Mouse (Mus musculus) ovary, postnatal 36 days (tissue): ENCODE data around the gene Ninl.

Experiments
- DNase-seq: peaks from one replicate; pipeline ENCODE4 v3.0.0; 2022; ENCODE audit warnings: low spot score, mixed read lengths

The Ninl gene

DNA sequence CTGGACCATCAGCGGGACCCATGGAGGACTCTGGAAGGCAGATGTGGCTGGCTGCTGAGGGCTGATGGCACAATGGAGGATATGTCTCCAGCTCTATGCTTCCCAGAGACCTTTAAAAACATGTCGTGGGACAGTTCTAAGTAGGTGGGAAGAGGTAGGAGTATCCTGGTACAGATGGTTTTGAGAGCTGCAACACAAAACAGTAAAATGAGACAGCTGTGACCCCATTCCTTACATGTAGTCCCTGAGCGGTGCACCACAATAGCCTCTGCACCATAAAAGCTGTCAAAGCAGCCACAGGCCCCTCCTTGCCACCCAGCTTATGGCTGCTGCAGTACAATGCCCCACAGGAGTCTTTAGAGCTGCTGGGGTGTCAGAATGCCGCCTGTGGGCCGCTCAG lies 41.6 kb downstream of the Ninl start:
- DNase-seq: no peak

DNA sequence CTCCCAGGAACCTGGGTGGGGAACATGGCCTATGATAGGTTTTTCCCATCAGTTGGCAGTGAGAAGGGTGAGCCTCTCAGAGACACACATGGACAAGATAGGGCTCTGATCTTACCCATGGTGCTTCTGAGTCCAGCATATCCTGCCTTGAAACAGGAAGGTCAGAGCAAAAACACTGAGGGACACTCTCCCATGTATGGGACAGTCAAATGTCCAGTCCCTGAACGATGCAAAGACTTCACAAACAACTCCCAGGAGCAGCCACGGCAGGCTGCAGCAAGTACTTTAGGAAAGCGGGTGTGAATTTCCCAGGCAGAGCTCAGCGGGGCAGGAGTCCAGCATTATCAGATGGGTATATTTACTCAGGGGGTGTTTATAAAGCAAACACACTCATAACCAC lies 43.9 kb downstream of the Ninl start:
- no peak for DNase-seq

DNA sequence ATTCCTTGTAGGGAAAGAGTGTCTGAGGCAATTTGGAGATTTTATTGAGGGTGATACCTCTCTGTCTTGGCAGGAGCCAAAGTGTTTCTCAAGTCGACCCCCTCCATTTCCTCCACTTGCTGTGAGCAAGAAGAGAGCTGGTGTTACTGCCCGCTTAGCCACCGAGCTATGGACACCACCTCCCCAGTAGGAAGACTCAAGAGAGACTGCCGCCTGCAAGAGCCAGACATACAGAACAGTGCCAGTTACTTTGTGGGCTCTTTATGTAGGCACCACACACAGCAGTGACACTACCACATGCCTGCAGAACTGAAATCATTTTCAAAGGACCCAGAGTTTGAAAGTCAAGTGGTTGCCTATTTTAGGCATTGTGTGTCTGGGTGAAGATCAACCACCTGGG lies 48.1 kb downstream of the Ninl start:
- DNase-seq: no peak

DNA sequence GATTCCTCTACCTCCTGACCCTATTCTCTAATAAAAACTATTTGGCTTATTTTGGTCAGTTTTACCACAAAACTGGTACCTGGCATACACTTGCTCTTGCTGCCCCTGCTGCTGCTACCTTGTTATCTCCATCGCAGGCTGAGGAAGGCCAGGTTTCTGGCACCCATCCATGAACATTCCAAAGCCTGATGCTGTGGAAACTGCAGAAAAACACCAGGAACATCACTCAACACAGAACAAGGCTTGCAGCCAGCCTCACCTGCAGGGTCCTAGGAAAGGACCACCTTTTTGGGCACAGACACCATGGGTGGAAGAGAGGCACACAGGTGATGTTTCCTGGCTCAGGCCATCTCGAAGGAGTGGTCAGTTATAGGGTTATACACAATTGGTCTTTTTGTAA lies 48.7 kb downstream of the Ninl start:
- DNase-seq: no peak

DNA sequence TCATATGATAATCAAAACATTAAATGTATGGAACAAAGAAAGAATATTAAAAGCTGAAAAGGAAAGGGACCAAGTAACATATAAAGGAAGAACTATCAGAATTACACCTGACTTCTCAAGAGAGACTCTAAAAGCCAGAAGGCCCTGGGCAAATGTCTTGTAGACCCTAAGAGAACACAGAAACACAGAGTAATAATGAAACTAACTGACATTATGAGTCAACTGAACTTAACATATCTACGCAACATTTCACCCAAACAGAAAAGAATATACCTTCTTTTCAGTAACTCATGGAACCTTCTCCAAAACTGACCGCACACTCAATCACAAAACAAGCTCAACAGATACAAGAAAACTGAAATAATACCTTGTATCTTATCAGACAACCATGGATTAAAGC lies 53.8 kb downstream of the Ninl start:
- DNase-seq: no peak

DNA sequence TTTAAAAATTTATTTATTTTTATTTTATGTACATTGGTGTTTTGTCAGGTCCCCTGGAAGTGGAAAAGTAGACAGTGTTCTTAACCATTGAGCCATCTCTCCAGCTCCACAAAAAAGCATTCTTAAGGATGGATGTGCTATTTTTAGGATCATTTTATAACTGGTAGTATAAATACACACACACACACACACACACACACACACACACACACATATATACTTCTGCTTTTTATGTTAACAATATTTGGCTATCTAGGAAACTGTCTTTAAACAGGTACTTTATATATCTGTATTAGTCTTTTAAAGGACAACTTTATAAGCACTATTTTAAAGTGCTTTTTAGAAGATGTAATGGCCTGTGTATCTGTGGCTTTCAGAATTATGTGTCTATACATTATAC lies 57.1 kb downstream of the Ninl start:
- DNase-seq: no peak

DNA sequence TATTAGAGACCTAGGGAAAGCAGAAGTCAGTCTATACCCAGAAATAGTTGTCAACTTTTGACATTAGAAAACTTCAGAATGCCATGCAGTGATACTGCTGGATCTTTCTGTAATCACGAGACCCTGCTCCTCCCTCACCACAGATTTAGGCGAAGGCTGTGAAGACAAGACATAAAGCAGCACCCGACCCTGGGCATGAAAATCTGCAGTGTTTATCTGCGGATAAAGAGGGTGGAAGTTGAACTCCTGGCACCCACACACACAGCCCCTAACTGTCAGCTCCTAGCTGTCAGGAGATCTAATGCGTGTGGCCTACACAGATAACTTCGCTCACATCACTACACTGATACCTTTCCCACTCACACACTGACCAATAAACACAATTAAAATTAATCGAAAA lies 57.7 kb downstream of the Ninl start:
- DNase-seq: no peak

DNA sequence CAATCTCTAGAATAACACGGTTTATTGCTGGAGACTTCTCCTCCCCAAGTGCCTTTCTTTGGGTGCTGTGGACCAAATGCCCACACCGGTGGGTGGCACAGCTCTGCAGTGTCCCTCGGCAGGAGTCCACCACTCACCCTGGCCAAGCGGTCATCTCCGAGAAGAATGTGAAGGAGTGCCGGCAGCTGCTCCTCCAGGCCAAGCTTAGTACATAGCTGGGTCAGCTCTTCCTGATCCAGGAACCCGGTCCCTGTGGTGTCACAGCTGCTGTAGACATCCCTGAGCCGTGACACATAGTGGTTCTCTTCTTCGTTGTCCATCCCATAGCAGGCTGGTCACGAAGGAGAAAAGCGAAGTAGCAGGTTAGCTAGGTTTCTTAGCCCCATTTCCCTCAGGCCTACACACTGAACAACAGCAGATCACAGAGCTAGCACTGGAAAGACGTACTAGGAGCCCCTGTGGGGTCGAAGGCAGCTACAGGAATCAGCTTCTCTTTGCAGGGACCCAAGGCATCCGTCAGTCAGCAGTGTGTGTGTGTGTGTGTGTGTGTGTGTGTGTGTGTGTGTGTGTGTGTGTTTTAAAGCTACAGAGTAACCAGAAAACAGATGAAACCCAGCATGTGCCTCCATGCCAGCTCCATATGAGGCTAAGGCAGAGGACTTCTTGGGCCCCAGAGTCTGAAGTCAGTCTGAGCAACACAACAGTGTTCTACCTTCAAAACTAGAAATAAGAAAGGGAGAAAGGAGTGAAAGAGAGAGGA lies 59.1 kb downstream of the Ninl start:
- DNase-seq: no peak

DNA sequence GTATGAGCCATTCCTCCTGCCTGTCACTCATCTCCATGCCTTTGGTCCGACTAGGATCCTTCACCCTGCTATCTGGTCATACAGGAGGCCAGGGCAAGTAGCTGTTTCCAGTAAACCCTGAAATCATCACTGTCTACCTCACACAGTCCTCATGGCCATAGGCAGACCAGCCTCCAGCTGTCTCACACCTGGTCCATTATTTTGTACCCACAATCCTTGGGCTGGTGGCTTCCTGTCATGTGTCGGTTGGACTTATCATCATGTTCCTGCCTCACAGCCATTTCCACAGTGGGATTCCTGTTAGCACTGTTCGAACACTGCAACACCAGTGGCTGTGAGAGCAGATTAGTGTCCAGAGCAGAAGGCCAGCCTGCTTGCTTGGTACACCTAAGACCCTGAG lies 60.4 kb downstream of the Ninl start:
- no peak for DNase-seq

DNA sequence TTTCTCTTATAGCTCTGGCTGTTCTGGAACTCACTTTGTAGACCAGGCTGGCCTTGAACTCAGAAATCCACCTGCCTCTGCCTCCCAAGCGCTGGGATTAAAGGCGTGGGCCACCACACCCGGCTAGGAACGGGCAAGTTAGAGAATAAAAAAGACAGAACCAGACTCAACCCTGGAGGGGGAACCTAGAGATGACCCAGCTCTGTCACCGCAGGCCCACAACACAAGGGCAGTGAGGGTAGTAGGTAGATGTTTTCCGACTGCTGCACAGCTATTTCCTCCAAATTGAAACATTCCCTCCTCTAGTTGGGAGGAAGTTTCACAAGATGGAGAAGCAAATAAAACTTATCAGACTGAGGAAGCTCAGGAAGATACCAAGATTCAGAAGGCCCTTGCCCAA lies 61.5 kb downstream of the Ninl start:
- no peak for DNase-seq

DNA sequence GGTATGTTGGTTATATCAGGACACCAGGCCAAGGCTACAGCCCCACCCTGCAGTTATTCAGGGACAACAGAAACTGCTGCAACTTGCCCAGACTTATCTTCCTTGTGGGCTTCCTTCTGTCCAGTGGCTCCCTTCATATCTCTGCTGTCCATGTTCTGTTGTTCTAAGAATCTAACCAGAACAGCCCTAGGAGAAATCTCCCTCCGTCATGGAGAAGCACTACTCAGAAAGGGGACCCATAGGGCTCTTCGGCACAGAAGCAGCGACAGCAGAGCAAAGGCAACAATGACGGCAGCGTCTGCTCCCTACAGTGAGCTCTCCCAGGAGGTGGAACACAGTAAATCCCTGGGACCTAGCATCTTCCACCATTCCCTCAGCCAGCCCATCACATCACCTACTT lies 62.3 kb downstream of the Ninl start:
- no peak for DNase-seq

DNA sequence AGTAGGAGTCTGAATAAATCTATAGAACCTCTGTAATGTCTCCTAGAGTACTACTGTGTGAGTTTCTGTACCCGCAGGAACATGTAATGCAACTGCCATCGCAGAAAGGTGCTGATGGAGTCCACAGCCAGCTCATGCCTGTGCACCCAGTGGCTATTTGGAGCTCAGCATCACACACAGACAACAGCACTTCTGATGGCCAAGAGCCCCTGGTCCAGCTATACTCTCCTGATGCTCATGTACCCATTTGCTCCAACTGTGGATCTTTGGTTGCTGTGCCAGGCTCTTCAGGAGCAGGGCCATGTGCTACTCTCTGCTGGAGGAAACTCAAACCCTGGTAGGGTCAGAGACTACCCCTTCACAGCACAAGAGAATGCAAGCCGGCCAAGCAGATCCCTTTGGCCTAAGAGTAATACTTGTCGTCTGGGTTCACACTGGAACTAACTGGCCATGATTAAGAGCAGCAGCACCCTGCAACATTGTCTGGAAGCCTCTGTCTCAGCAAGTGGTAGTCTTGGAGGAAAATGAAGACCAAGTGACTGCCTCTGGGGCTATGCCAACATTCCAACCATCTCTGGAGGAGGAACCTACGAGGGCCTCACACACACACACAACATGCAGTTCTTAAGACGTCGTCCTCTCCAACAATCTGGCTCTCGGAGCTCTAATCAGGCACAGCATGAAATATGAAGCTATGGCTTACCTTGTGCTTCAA lies 65.6 kb downstream of the Ninl start:
- DNase-seq: no peak

DNA sequence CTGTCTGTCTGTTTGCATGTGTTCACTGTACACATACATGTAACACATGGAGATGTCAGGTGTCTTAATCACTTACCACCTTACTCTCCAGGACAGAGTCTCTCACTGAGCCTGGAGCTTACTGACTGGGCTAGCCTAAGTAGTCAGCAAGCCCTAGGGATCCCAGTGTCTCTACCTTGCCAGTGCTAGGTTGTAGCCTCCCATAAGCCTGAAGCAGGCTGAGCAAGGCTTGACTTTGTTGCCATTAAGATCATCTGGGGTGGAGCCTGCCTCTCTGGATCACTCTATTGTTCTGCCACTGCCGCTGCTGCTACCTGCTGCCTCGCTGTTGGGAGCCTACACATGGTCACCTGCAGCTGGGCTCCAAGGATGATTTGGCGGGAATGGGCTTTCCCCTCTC lies 66.5 kb downstream of the Ninl start:
- DNase-seq: no peak

DNA sequence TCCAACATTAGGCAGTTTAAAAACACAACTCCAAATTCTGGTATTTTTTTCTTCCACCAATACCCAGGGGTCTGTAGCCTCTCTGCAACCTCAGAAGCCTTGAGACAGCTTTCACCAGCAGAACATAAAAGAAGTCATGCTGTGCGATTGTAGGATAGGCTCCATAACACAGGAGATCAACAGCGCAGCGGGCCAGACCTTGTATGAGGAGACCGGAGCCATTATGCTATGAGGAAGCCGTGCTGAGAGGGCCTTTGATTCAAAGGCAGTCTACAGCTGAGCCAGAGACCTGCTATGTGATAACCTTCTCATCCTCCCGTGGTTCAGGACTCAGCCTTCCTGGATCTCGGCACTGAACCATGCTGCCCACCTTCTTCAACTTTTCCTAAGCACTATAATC lies 67.3 kb downstream of the Ninl start:
- no peak for DNase-seq

DNA sequence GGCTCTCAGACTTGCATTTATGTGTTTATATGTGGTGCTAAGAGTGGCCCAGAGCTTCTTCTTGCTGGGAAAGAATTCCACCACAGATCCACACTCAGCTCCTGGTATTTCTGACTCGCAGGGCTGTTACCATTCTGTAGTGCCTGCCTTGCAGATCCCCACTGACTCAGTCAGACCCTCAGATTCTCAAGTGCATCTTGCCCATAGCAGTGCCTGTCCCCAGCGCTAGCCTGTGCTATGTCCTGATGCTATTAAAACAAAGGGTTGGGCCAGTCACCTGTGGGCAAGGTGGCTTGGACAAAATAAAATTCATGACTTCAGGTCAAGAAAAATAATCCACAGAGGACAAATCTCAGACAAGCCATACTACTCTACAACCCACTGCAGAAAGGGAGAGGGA lies 70.0 kb downstream of the Ninl start:
- no peak for DNase-seq

DNA sequence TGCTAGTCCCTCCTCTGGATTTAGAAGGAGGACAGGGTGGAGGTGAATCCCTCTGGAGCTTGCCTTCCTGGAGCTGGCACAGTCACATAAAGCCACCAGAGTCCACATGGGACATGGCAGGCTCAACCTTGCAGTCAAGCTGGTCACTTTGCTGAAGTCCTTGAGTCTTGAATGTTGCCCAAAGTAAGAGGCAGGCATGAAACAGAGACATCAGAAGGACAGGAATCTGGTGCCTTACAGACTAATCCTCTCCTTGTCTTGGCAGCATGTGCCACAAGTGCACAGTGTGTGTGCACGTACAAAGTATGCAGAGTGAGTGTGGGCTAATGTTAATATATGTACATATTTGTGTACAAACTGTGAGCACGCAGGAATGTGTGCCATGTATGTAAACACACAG lies 71.7 kb downstream of the Ninl start:
- DNase-seq: no peak

DNA sequence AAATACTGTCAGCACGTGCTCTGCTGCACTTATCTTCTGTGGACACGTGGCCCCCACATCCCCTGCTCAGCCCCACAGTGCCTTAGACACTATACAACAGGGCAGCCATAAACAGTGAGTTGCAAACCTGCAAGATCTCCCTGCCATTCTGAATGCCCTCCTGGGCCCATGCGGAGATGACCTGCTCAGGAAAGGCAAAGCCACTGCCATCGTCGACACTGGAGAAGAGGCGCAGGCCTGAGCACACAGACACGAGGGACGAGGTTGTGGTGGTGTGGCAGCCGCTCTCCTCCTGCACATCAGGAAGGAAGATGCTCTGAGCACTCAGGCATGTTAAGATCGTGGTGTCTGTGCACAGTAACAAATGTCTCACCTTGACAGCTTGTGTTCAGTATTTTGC lies 73.2 kb downstream of the Ninl start:
- no peak for DNase-seq

DNA sequence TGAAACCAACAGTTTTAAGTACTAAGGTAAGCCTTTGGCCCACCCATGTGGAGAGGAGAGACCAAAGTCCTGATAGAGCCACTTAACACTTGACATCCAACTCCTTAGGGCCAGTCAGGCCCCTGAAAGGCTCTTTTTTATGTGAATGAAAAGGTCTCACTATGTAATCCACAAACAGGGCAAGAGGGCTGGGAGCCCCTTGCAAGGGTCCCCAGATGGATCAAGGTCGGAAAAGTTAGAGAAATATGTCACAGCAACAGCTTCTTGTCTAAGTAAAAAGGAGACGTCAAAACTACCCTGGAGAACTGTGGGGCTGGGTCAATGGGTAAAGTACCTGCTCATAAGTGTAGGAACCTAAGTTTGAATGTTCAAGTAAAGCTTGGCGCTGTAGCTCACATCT lies 74.5 kb downstream of the Ninl start:
- no peak for DNase-seq

DNA sequence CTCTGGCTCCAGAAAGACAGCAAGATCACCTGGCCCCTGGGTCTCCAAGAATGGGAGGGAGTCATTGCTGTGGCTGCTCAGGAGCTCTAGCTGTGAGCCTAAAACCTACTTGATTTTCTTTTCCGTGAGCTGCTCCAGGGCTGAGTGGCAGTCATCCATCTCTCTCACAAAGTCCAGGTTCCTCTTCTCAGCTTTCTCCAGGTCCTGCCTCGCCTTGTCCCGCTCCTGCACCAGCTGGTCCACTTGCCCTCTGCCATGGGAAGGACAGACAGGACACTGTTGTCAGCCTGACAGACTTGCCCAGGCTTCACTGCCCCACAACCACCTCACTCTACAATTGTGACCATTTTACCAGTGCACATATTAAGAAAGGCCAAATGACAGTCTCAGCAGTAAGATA lies 75.9 kb downstream of the Ninl start:
- no peak for DNase-seq

DNA sequence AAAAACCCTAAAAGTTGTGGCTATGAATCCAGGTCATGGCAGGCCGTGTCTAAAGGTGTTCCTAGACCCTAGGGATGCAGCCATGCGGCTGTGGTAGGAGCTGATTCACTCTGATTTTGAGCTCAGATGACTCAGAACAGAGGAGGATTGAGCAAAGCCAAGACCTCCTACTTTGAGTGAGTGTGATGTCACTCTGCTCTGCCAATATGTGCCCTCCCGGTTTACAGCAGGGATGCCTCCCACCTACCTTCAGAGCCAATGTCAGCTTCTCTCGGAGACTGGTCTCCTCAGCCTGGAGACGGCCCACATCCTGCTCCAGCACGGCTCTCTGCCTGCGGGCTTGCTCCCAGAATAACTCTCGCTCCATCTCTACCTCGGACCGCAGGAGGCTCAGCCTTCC lies 79.7 kb downstream of the Ninl start:
- DNase-seq: no peak

DNA sequence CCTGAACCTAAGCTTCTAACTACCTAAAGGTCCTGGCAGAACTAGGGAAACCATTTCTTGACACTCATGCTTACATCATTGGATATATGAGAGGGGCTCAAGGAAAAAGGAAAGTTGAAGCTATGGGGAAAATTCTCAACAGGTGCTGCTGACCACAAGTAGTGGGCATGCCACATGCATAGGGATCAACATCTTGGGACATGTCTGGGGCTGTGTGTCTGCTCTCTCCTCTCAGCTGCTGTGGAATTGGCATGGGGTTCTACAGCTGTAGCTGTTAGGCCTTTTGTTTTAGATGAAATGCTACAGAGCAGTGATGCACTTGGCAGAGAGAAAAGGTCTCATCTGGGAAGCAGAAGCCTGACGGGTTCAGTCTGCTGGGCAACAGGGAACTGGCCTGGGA lies 83.3 kb downstream of the Ninl start:
- no peak for DNase-seq

DNA sequence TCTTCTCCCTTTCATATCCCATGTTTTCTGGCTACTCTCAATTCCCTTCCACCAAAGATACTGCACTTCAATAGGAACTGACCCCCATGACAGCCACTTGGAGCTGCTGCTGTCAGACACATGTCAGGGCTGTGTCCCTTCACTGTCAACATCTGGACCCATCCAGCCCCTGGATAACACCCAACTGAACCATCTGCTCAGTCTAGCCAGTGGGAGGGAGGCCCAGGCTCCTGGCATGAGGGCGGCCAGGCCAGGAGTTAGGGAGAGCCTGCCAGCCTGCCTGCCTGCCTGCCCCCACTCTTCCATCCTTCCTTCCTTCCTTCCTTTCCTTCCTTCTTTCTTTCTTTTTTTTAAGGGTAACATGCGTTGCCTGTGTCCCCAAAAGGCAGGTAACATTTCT lies 88.0 kb downstream of the Ninl start:
- no peak for DNase-seq

DNA sequence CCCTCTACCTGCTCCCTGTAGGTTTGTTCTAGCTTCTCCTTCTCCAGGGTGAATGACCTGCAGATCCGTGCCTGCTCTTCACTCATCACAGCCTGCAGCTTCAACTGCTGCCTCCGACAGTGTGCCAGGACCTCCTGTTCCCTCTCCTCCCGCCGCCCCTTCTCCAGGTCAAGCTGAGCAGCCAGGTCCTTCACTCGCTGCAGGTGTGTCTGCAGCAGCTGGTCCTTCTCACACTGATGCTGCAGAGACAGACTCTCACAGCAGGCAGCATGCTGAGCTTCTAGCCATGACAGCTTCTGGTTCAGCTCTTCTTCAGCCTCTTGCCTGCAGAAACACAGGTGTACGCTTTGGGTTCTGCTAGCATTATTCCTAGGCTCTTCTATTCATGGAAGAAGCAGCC lies 89.1 kb downstream of the Ninl start:
- DNase-seq: no peak

DNA sequence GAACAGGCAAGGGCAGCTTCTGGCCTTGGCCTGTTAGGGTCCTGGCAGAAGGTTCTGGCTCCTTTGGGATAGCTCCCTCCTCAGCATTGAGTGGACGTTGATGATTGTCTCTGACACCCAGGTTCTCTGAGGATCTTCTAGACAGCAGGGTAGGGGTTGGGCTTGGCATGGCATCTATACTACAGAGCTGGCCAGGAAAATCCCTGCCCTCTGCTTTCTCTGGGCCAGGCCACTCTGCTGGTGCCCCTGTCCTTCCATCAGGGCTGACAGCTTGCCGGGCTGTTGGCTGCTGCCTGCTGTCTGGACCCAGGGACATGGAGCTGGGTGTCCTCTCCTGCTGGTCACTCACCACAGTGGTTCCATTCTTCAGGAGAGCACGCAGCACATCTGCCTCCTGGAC lies 89.5 kb downstream of the Ninl start:
- DNase-seq: no peak
